Mouse (Mus musculus) midbrain, embryonic 12.5 days (tissue): ENCODE measurements at regions not wholly inside any gene's neighbourhood (a gene's known extent, or its start where the extent isn't known, plus 50 kb on each side); places are given as distances from the start of the nearest gene placed in this dataset.

Experiments used
- ATAC-seq: fragments of 200-750 bp; cut with Nextera tagmentation; 2 replicates; pipeline ENCODE4 v1.8.0; 2017; ENCODE audit warnings: low read depth, moderate TSS enrichment, moderate library complexity; ENCODE audit not compliant: low FRiP score
- H3K27ac ChIP-seq: fragments of 300-500 bp; sonication (generic); replicated peaks from 2 replicates; pipeline ENCODE4 v1.5.1; 2016; ENCODE audit warnings: mild to moderate bottlenecking
- H3K27me3 ChIP-seq: fragments of 300-500 bp; sonication (generic); 2 replicates; pipeline ENCODE4 v1.6.1; 2016; ENCODE audit warnings: mild to moderate bottlenecking
- H3K36me3 ChIP-seq: fragments of 300-500 bp; sonication (generic); 2 replicates; pipeline ENCODE4 v1.6.1; 2016
- H3K4me1 ChIP-seq: fragments of 300-500 bp; sonication (generic); 2 replicates; pipeline ENCODE4 v1.6.1; 2016
- H3K4me2 ChIP-seq: fragments of 300-500 bp; sonication (generic); replicated peaks from 2 replicates; pipeline ENCODE4 v1.6.1; 2016; ENCODE audit warnings: mild to moderate bottlenecking, moderate library complexity
- H3K4me3 ChIP-seq: fragments of 300-500 bp; sonication (generic); 2 replicates; pipeline ENCODE4 v1.5.1; 2016; ENCODE audit warnings: mild to moderate bottlenecking
- H3K9ac ChIP-seq: fragments of 300-500 bp; sonication (generic); replicated peaks from 2 replicates; pipeline ENCODE4 v1.6.1; 2016; ENCODE audit warnings: mild to moderate bottlenecking, moderate library complexity
- H3K9me3 ChIP-seq: fragments of 300-500 bp; sonication (generic); 2 replicates; pipeline ENCODE4 v1.6.1; 2016; ENCODE audit warnings: mild to moderate bottlenecking
- WGBS: fragments of 180-500 bp; shearing (Covaris S2); methylation state at CpG from one replicate; pipeline ENCODE4 v1.1.7; 2016; 5-methylcytosine and 5-hydroxymethylcytosine counted together

DNA sequence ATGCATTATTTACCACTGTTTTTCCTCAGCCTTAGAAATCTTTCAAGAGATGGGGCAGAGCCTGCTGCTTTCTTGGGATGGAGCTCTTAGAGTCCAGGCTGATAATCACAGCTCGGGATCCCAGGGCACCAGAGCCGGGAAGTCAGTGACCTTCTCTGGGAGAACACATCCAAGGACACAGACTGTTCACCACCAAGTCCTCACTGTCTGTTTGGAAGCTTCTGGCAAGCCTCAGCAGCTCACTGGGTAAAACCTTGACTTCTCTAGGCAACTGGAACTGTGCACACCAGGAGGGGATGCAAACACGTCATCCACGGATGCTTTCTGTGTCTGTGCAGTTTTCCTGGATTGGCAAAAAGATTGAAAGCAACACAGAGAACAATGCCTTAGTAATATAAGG lies 330.6 kb downstream of the Tcerg1l start:
- H3K4me1 ChIP-seq: no peaks in the 10 kb centered on the region
- ATAC-seq: no peak
- no peak overlapping the region for H3K4me3 ChIP-seq

GRCm38 (mm10) chr7:138075231-138075630 lies 322.3 kb downstream of the Tcerg1l start:
- Histone ChIP-seq H3K4me1 (no peaks in the 10 kb centered on the region), H3K4me2 (no peak overlapping the region), H3K4me3 (no peak overlapping the region), H3K36me3 (no peaks in the 10 kb centered on the region), H3K27me3 (no peaks in the 10 kb centered on the region), H3K27ac (no peak overlapping the region), H3K9me3 (no peaks in the 10 kb centered on the region), H3K9ac (no peak overlapping the region)
- no peak for ATAC-seq
- WGBS: 66% methylated on average over 3 of the region's 3 CpGs

More for the DNA sequence above, 330.6 kb downstream of the Tcerg1l start:
- H3K9ac ChIP-seq: no peak overlapping the region
- H3K27ac ChIP-seq: no peak overlapping the region
- H3K9me3 ChIP-seq: no peaks in the 10 kb centered on the region
- WGBS: 75% methylated on average over 4 of the region's 4 CpGs
- H3K36me3 ChIP-seq: no peaks in the 10 kb centered on the region
- H3K27me3 ChIP-seq: no peaks in the 10 kb centered on the region
- no peak overlapping the region for H3K4me2 ChIP-seq

DNA sequence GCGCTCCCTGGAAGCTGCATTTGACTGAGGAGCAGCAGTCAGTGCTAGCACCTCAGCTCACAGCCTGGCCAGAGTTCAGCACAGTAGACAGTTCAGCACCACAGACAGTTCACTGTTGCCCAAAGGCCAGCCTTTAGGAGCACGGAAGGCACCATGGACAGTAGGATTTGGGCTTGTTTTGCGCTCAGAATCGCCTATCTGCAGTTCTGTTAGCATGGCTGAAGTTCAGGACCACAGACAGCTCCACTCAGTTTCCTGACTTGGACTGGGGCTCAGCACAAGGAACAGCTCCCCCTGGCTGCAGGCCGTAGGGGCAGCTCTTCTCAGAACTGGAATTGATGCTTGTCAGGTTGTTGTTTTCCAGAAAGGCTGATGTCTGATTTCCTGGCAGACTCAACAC lies 313.6 kb downstream of the Tcerg1l start:
- no peak for ATAC-seq
- Histone ChIP-seq H3K4me1 (no peaks in the 10 kb centered on the region), H3K4me2 (no peak overlapping the region), H3K4me3 (no peak overlapping the region), H3K36me3 (no peaks in the 10 kb centered on the region), H3K27me3 (no peaks in the 10 kb centered on the region), H3K9me3 (no peaks in the 10 kb centered on the region), H3K27ac (no peak overlapping the region), H3K9ac (no peak overlapping the region)
- 20% methylated on average over 5 of the region's 5 CpGs for WGBS

- no peaks in the 10 kb centered on the region for H3K36me3 ChIP-seq
- no peaks in the 10 kb centered on the region for H3K27me3 ChIP-seq
- no peak overlapping the region for H3K9ac ChIP-seq
- ATAC-seq: no peak
- H3K9me3 ChIP-seq: no peaks in the 10 kb centered on the region
- H3K4me2 ChIP-seq: no peak overlapping the region
- no peak overlapping the region for H3K4me3 ChIP-seq
- H3K4me1 ChIP-seq: no peaks in the 10 kb centered on the region; the same call in 1 of the 2 replicates
- no peak overlapping the region for H3K27ac ChIP-seq
- 69% methylated on average over 7 of the region's 7 CpGs for WGBS
Measured at GRCm38 (mm10) chr7:138107471-138108210, 289.9 kb downstream of the Tcerg1l start.

DNA sequence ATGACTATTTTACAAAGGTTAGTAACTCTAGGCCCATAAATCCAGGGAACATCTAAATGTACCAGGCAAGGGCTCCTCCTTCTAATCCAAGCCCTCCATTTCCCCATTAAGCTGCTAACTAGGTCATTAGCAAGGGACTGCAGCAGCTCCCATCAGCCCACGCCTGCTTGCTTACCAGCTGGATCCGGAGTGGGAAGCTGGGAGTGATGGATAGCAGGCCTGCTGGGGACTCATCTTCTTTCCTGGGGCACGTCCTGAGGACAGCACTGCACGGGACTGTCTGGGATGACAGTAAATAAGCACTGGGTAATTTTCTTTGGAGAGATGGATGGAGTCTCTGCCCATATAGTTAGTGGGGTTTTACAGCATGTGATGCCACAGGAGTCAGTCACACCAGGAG lies 276.0 kb downstream of the Tcerg1l start:
- no peaks in the 10 kb centered on the region for H3K27me3 ChIP-seq
- H3K4me2 ChIP-seq: no peak overlapping the region
- no peak for ATAC-seq
- 41% methylated on average over 4 of the region's 4 CpGs for WGBS
- H3K4me1 ChIP-seq: 0 out of 2 replicates have a peak, but pooled peaks cover 3% of the 10 kb centered on the region
- H3K4me3 ChIP-seq: no peak overlapping the region
- no peaks in the 10 kb centered on the region for H3K36me3 ChIP-seq
- no peak overlapping the region for H3K9ac ChIP-seq
- no peak overlapping the region for H3K27ac ChIP-seq
- no peaks in the 10 kb centered on the region for H3K9me3 ChIP-seq

DNA sequence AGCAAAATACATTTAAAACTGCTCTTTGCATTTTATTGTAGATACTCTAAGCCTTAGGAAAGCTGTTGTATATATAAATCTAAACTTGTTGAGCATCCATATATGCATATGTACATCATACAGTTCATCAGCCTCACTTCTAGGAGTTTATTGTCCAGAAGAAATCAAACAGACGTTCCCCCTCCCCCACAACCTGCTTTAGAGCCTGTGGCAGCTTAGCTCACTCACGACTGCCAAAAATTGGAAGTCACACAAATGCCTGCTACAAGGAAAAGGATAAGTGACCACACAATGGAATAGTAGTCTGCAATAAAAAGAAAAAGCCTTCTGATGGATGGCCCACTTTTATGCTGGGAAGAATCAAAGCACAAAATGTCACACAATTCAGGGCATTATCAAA lies 267.8 kb downstream of the Tcerg1l start:
- H3K27me3 ChIP-seq: no peaks in the 10 kb centered on the region
- H3K36me3 ChIP-seq: no peaks in the 10 kb centered on the region
- no peak overlapping the region for H3K4me2 ChIP-seq
- no peak overlapping the region for H3K4me3 ChIP-seq
- H3K9me3 ChIP-seq: no peaks in the 10 kb centered on the region
- WGBS: 53% methylated on average over 2 of the region's 2 CpGs
- H3K4me1 ChIP-seq: no peaks in the 10 kb centered on the region
- no peak overlapping the region for H3K9ac ChIP-seq
- no peak for ATAC-seq
- no peak overlapping the region for H3K27ac ChIP-seq

DNA sequence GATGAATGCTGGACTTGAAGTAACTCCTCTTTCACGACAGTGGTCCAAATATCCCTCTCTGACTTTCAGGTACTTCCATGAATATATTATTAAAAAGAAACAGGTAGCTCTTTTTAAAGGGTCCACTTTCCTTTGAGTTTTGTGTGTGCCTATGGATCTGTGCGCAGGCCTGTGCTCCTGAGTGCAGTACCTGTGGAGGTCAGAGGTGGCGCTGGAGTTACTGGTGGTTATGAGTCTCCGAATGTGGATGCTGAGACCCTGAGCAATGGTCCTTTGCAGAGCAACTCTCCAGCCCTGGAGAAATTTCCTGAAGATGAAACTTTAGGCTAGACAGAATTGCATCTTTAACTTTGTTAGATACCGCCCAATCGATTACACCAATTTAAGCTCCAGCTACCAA lies 264.1 kb downstream of the Tcerg1l start:
- H3K4me3 ChIP-seq: no peak overlapping the region
- WGBS: 94% methylated on average over 6 of the region's 6 CpGs

GRCm38 (mm10) chr7:138137934-138138333 lies 259.6 kb downstream of the Tcerg1l start:
- no peak overlapping the region for H3K4me3 ChIP-seq
- H3K9ac ChIP-seq: no peak overlapping the region
- H3K36me3 ChIP-seq: no peaks in the 10 kb centered on the region
- H3K4me1 ChIP-seq: no peaks in the 10 kb centered on the region
- ATAC-seq: no peak
- WGBS: 72% methylated on average over 1 of the region's 1 CpGs
- H3K27ac ChIP-seq: no peak overlapping the region
- no peaks in the 10 kb centered on the region for H3K27me3 ChIP-seq
- no peaks in the 10 kb centered on the region for H3K9me3 ChIP-seq
- no peak overlapping the region for H3K4me2 ChIP-seq

More for the DNA sequence above, 264.1 kb downstream of the Tcerg1l start:
- Histone ChIP-seq H3K27ac (no peak overlapping the region), H3K9ac (no peak overlapping the region), H3K4me2 (no peak overlapping the region), H3K36me3 (no peaks in the 10 kb centered on the region), H3K9me3 (no peaks in the 10 kb centered on the region), H3K4me1 (no peaks in the 10 kb centered on the region), H3K27me3 (no peaks in the 10 kb centered on the region)
- no peak for ATAC-seq

- ATAC-seq: no peak
Measured at GRCm38 (mm10) chr7:138139766-138140165, 257.8 kb downstream of the Tcerg1l start.

GRCm38 (mm10) chr7:138149496-138149895 lies 248.0 kb downstream of the Tcerg1l start:
- Histone ChIP-seq H3K4me3 (no peak overlapping the region), H3K4me2 (no peak overlapping the region), H3K4me1 (peaks cover 12% of the 10 kb centered on the region), H3K36me3 (no peaks in the 10 kb centered on the region), H3K27ac (no peak overlapping the region), H3K9ac (no peak overlapping the region), H3K9me3 (no peaks in the 10 kb centered on the region), H3K27me3 (no peaks in the 10 kb centered on the region; the same call in 1 of the 2 replicates)
- WGBS: 79% methylated on average over 2 of the region's 2 CpGs
- ATAC-seq: no peak

More at GRCm38 (mm10) chr7:138139766-138140165, 257.8 kb downstream of the Tcerg1l start:
- H3K36me3 ChIP-seq: no peaks in the 10 kb centered on the region
- 86% methylated on average over 5 of the region's 5 CpGs for WGBS
- no peaks in the 10 kb centered on the region for H3K27me3 ChIP-seq
- H3K9ac ChIP-seq: no peak overlapping the region
- H3K9me3 ChIP-seq: no peaks in the 10 kb centered on the region
- no peak overlapping the region for H3K4me3 ChIP-seq
- H3K4me2 ChIP-seq: no peak overlapping the region
- H3K4me1 ChIP-seq: no peaks in the 10 kb centered on the region
- no peak overlapping the region for H3K27ac ChIP-seq

DNA sequence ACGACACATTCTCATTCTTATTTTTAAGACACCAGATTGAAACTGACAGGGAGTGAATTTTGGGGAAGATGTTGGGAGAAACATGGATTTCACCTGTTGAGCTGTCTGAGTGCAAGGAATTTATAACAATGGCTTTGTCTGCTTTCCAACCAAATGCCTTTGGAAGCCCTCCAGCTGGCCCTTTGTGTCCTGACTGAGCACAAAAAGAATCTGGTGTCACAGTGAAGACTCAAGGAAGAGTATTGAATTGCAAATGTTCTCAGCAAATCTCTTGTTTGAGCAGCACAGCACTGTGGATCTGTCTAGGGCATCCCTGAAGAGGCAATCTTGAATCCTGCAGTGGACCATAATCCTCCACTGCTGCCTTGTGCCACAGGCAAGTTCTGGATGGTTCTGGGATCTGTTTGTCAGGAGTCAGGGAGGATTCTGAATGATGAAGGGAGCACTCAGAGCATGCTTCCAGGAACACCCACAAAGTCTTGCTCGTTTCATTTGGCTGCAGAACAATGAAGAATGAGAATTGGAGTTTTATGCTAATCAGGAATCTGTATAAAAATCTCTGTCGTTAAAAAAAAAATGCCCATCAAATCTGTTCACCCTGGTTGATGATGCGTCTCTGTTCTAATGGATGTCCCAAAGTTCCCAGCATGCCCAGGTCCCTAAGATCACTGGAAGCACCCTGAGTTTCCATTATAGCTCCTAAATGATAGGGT lies 243.9 kb downstream of the Tcerg1l start:
- Histone ChIP-seq H3K27ac (0 out of 2 replicates have a peak overlapping the region, but pooled peaks have one; percentile 30), H3K9ac (no peak overlapping the region), H3K4me3 (no peak overlapping the region), H3K36me3 (no peaks in the 10 kb centered on the region), H3K4me1 (peaks cover 12% of the 10 kb centered on the region), H3K4me2 (no peak overlapping the region), H3K27me3 (no peaks in the 10 kb centered on the region; the same call in 1 of the 2 replicates), H3K9me3 (no peaks in the 10 kb centered on the region)
- ATAC-seq: peak; percentile 62; the same call in 1 of the 2 replicates
- WGBS: 41% methylated on average over 4 of the region's 4 CpGs
